Mouse (Mus musculus) brain, embryonic 14.5 days (tissue): ENCODE measurements around the gene Pla2g4e. TPM values are rescaled to one million over a fixed set of nuclear protein-coding genes. Genes with fewer than 3 reads are reported as not detected.
A peak's percentile ranks its signal among the peaks of the same experiment; 100 is the strongest.
"Not testable (repeated sequence)": the region's sequence is repeated elsewhere in the genome, so short reads cannot be mapped to it uniquely, and the experiment has no call there.

Experiments
- DNase-seq: peaks from one replicate; pipeline ENCODE4 v3.0.0-alpha.2; 2011; ENCODE audit warnings: low read depth
- CTCF ChIP-seq: fragments of 200-500 bp; IDR thresholded peaks from 2 replicates; pipeline ENCODE4 v1.5.1; 2012; ENCODE audit warnings: inconsistent platforms, mild to moderate bottlenecking, moderate library complexity, borderline replicate concordance; ENCODE audit not compliant: insufficient read depth, insufficient read length; ENCODE audit errors: extremely low read depth
- POLR2A ChIP-seq: fragments of 200-500 bp; IDR thresholded peaks from 2 replicates; pipeline ENCODE4 v1.6.1; 2012; ENCODE audit warnings: mild to moderate bottlenecking, inconsistent platforms, borderline replicate concordance; ENCODE audit not compliant: poor library complexity, insufficient read depth, insufficient read length, severe bottlenecking; ENCODE audit errors: extremely low read depth
- polyA plus RNA-seq: library from polyadenylated mRNA; depleted of rRNA; stranded (reverse); fragments of >200 nt; gene quantifications from 2 replicates; pipeline ENCODE4 v1.2.3, GENCODE M21; 2012

Gene Pla2g4e
- polyA plus RNA-seq, 1 experiment = 4.5 TPM

GRCm38 (mm10) chr2:120264858-120265257 lies 19.7 kb upstream of the Pla2g4e start:
- TF ChIP-seq CTCF (no peak), POLR2A (no peak)
- peak; percentile 41 for DNase-seq

GRCm38 (mm10) chr2:120262876-120263275 lies 17.7 kb upstream of the Pla2g4e start:
- DNase-seq = no peak
- TF ChIP-seq POLR2A (no peak), CTCF (no peak)

- no peak for DNase-seq
- TF ChIP-seq POLR2A (no peak), CTCF (no peak)
Observed at GRCm38 (mm10) chr2:120261346-120261745, 16.2 kb upstream of the Pla2g4e start.

GRCm38 (mm10) chr2:120256259-120256658 lies 11.1 kb upstream of the Pla2g4e start:
- TF ChIP-seq CTCF = no peak
- TF ChIP-seq POLR2A = no peak
- DNase-seq = no peak

- no peak for DNase-seq
- TF ChIP-seq CTCF (no peak), POLR2A (no peak)
Observed at GRCm38 (mm10) chr2:120252644-120253043, 7.5 kb upstream of the Pla2g4e start.

- TF ChIP-seq POLR2A = peak; percentile 30; the same call in 1 of the 2 replicates
- TF ChIP-seq CTCF = peak; percentile 48; the same call in 1 of the 2 replicates
Observed at GRCm38 (mm10) chr2:120245421-120246016, 384 bp upstream of the Pla2g4e start.

GRCm38 (mm10) chr2:120243995-120244394 lies 1.1 kb downstream of the Pla2g4e start:
- TF ChIP-seq POLR2A (no peak), CTCF (no peak)

More at GRCm38 (mm10) chr2:120245421-120246016, 384 bp upstream of the Pla2g4e start:
- DNase-seq = peak; percentile 82

GRCm38 (mm10) chr2:120242791-120243467 lies 2.2 kb downstream of the Pla2g4e start:
- DNase-seq = no peak
- TF ChIP-seq CTCF (no peak), POLR2A (no peak)

More at GRCm38 (mm10) chr2:120243995-120244394, 1.1 kb downstream of the Pla2g4e start:
- DNase-seq = no peak

GRCm38 (mm10) chr2:120238733-120239132 lies 6.4 kb downstream of the Pla2g4e start:
- DNase-seq = not testable (repeated sequence)

- no peak for DNase-seq
- TF ChIP-seq CTCF (no peak), POLR2A (no peak)
Observed at GRCm38 (mm10) chr2:120237784-120238183, 7.4 kb downstream of the Pla2g4e start.

- no peak for DNase-seq
- no peak for TF ChIP-seq CTCF
- no peak for TF ChIP-seq POLR2A
Observed at GRCm38 (mm10) chr2:120235947-120236640, 9.0 kb downstream of the Pla2g4e start.

- TF ChIP-seq POLR2A (no peak), CTCF (no peak)
Observed at GRCm38 (mm10) chr2:120235381-120235780, 9.8 kb downstream of the Pla2g4e start.

GRCm38 (mm10) chr2:120231642-120232041 lies 13.5 kb downstream of the Pla2g4e start:
- DNase-seq = no peak
- TF ChIP-seq CTCF (no peak), POLR2A (no peak)

More at GRCm38 (mm10) chr2:120235381-120235780, 9.8 kb downstream of the Pla2g4e start:
- peak; percentile 4 for DNase-seq
